Mouse (Mus musculus) intestine, postnatal 0 days (tissue): ENCODE data around the gene Tbc1d17. TPM values are rescaled to one million over a fixed set of nuclear protein-coding genes. Genes with fewer than 3 reads are reported as not detected.

Source experiments
- ATAC-seq: fragments of 200-750 bp; cut with Nextera tagmentation; 2 replicates; pipeline ENCODE4 v1.8.0; 2017; ENCODE audit warnings: mild to moderate bottlenecking, moderate TSS enrichment, moderate library complexity
- H3K27ac ChIP-seq: fragments of 300-500 bp; sonication (generic); 2 replicates; pipeline ENCODE4 v1.5.1; 2014; ENCODE audit warnings: mild to moderate bottlenecking, low read depth, low read length, moderate library complexity
- H3K27me3 ChIP-seq: fragments of 300-500 bp; sonication (generic); replicated peaks from 2 replicates; pipeline ENCODE4 v1.6.1; 2014; ENCODE audit warnings: low read length, mixed read lengths; ENCODE audit not compliant: control insufficient read depth, insufficient read depth
- H3K36me3 ChIP-seq: fragments of 300-500 bp; sonication (generic); 2 replicates; pipeline ENCODE4 v1.6.1; 2014; ENCODE audit warnings: mild to moderate bottlenecking, moderate library complexity; ENCODE audit not compliant: control insufficient read depth, insufficient read depth
- H3K4me1 ChIP-seq: fragments of 300-500 bp; sonication (generic); replicated peaks from 2 replicates; pipeline ENCODE4 v1.6.1; 2014; ENCODE audit warnings: antibody characterized with exemption, low read length, mixed read lengths; ENCODE audit not compliant: control insufficient read depth, insufficient read depth
- H3K4me2 ChIP-seq: fragments of 300-500 bp; sonication (generic); replicated peaks from 2 replicates; pipeline ENCODE4 v1.6.1; 2014; ENCODE audit warnings: low read depth, mild to moderate bottlenecking, moderate library complexity
- H3K4me3 ChIP-seq: fragments of 300-500 bp; sonication (generic); 2 replicates; pipeline ENCODE4 v1.5.1; 2014; ENCODE audit warnings: low read depth, low read length
- H3K9ac ChIP-seq: fragments of 300-500 bp; sonication (generic); 2 replicates; pipeline ENCODE4 v1.6.1; 2014; ENCODE audit warnings: mild to moderate bottlenecking, low read depth, low read length
- H3K9me3 ChIP-seq: fragments of 300-500 bp; sonication (generic); 2 replicates; pipeline ENCODE4 v1.6.1; 2016; ENCODE audit warnings: mixed run types; ENCODE audit not compliant: control insufficient read depth
- CTCF ChIP-seq: sonication (generic); IDR thresholded peaks from 2 replicates; pipeline ENCODE4 v1.5.1; 2016; ENCODE audit warnings: low read depth, mild to moderate bottlenecking, control low read depth, antibody characterized with exemption, moderate library complexity
- WGBS: fragments of 180-500 bp; shearing (Covaris S2); extraction: QIAGEN DNeasy Blood & Tissue Kit; methylation state at CpG from one replicate; pipeline ENCODE4 v1.1.7; 2014; 5-methylcytosine and 5-hydroxymethylcytosine counted together
- polyA plus RNA-seq: library from polyadenylated mRNA; unstranded; fragments of >200 nt; fragmentation: Nextera tagmentation; extraction: Ambion mirVana; gene quantifications from 2 replicates; pipeline ENCODE4 v1.2.1, GENCODE M21; 2015

The Tbc1d17 gene
- polyA plus RNA-seq, 1 experiment from 2014 or later, result 47.4 TPM

GRCm38 (mm10) chr7:44847772-44848171 lies 1.1 kb downstream of the Tbc1d17 start:
- no peak for ATAC-seq
- Histone ChIP-seq H3K9ac (0 out of 2 replicates have a peak overlapping the region, but pooled peaks have one; percentile 43), H3K27me3 (no peaks in the 10 kb centered on the region), H3K4me1 (0 out of 2 replicates have a peak, but pooled peaks cover 3% of the 10 kb centered on the region), H3K9me3 (no peaks in the 10 kb centered on the region), H3K36me3 (peaks cover 47% of the 10 kb centered on the region), H3K4me2 (peak overlapping the region; percentile 67), H3K27ac (no peak overlapping the region), H3K4me3 (peak overlapping the region; percentile 63)
- TF ChIP-seq CTCF, result no peak
- WGBS, result 56% methylated on average over 5 of the region's 5 CpGs

- Histone ChIP-seq H3K4me1 (0 out of 2 replicates have a peak, but pooled peaks cover 3% of the 10 kb centered on the region), H3K9ac (no peak overlapping the region), H3K4me2 (no peak overlapping the region), H3K9me3 (no peaks in the 10 kb centered on the region), H3K4me3 (no peak overlapping the region), H3K27me3 (no peaks in the 10 kb centered on the region), H3K27ac (no peak overlapping the region), H3K36me3 (peaks cover 52% of the 10 kb centered on the region)
- no peak for ATAC-seq
- 88% methylated on average over 7 of the region's 7 CpGs for WGBS
- no peak for TF ChIP-seq CTCF
Measured at GRCm38 (mm10) chr7:44846804-44847203, 2.1 kb downstream of the Tbc1d17 start.

GRCm38 (mm10) chr7:44845006-44845405 lies 3.9 kb downstream of the Tbc1d17 start:
- Histone ChIP-seq H3K9me3 (no peaks in the 10 kb centered on the region), H3K9ac (no peak overlapping the region), H3K36me3 (peaks cover 70% of the 10 kb centered on the region), H3K27me3 (no peaks in the 10 kb centered on the region), H3K4me3 (no peak overlapping the region), H3K27ac (no peak overlapping the region), H3K4me2 (no peak overlapping the region), H3K4me1 (no peaks in the 10 kb centered on the region)
- WGBS, result 95% methylated on average over 10 of the region's 10 CpGs
- TF ChIP-seq CTCF, result no peak
- ATAC-seq, result no peak

GRCm38 (mm10) chr7:44841825-44842463 lies 6.9 kb downstream of the Tbc1d17 start:
- Histone ChIP-seq H3K27ac (no peak overlapping the region), H3K4me2 (no peak overlapping the region), H3K27me3 (no peaks in the 10 kb centered on the region), H3K4me3 (no peak overlapping the region), H3K9me3 (no peaks in the 10 kb centered on the region), H3K36me3 (peaks cover 70% of the 10 kb centered on the region), H3K9ac (no peak overlapping the region), H3K4me1 (0 out of 2 replicates have a peak, but pooled peaks cover 5% of the 10 kb centered on the region)
- no peak for ATAC-seq
- no peak for TF ChIP-seq CTCF
- WGBS, result 90% methylated on average over 8 of the region's 8 CpGs

GRCm38 (mm10) chr7:44840426-44840825 lies 8.5 kb downstream of the Tbc1d17 start:
- Histone ChIP-seq H3K9ac (0 out of 2 replicates have a peak overlapping the region, but pooled peaks have one; percentile 31), H3K36me3 (peaks cover 55% of the 10 kb centered on the region), H3K27me3 (no peaks in the 10 kb centered on the region), H3K27ac (no peak overlapping the region), H3K4me1 (0 out of 2 replicates have a peak, but pooled peaks cover 5% of the 10 kb centered on the region), H3K9me3 (no peaks in the 10 kb centered on the region), H3K4me2 (no peak overlapping the region), H3K4me3 (no peak overlapping the region; the same call in 1 of the 2 replicates)
- ATAC-seq, result no peak
- TF ChIP-seq CTCF, result no peak
- WGBS, result 52% methylated on average over 14 of the region's 14 CpGs

GRCm38 (mm10) chr7:44839491-44840191 lies 9.2 kb downstream of the Tbc1d17 start:
- 3% methylated on average over 58 of the region's 58 CpGs for WGBS
- 0 out of 2 replicates have a peak, but pooled peaks cover 5% of the 10 kb centered on the region for H3K4me1 ChIP-seq
- peak overlapping the region; percentile 28 for H3K4me3 ChIP-seq
- H3K27ac ChIP-seq, result no peak overlapping the region
- peaks cover 47% of the 10 kb centered on the region for H3K36me3 ChIP-seq
- TF ChIP-seq CTCF, result no peak
- H3K9ac ChIP-seq, result peak overlapping the region; percentile 31
- H3K4me2 ChIP-seq, result peak overlapping the region; percentile 68
- no peaks in the 10 kb centered on the region for H3K27me3 ChIP-seq
- ATAC-seq, result peak; percentile 26
- no peaks in the 10 kb centered on the region for H3K9me3 ChIP-seq
